ENCODE assay signal across 8 mouse cellular contexts in genomic region chr6:85068322-85069022, GRCm38 (mm10). TPM values are rescaled to one million over a fixed set of nuclear protein-coding genes. Genes with fewer than 3 reads are reported as not detected.
A peak's percentile ranks its signal among the peaks of the same experiment; 100 is the strongest.
DNase-seq lines count a peak whose midpoint lies in the region; ATAC-seq and TF ChIP-seq lines count a peak whose summit lies in the region.

No protein-coding gene starts in this region.

- 0 out of 2 replicates have a peak overlapping the region, but pooled peaks have one; percentile 73 for H3K27ac ChIP-seq in brown adipose tissue, adult 24 weeks (replicated peaks; ENCODE audit: low read depth, low read length)
- H3K27ac ChIP-seq in kidney, embryonic 16.5 days (ENCODE audit: low read length), result peak overlapping the region; percentile 84
- no peak overlapping the region for H3K27ac ChIP-seq in liver, embryonic 14.5 days

- H3K27me3 ChIP-seq in kidney, embryonic 16.5 days (ENCODE audit: insufficient read depth, low read length), result no peaks in the 10 kb centered on the region
- H3K27me3 ChIP-seq in liver, embryonic 14.5 days (ENCODE audit: control insufficient read depth, insufficient read depth, low read length), result peaks cover 10% of the 10 kb centered on the region

- no peaks in the 10 kb centered on the region for H3K9me3 ChIP-seq in kidney, embryonic 16.5 days (ENCODE audit: low read length)
- H3K9me3 ChIP-seq in liver, embryonic 14.5 days (ENCODE audit: control insufficient read depth, low read length), result no peaks in the 10 kb centered on the region

- no peak for TF ChIP-seq EP300 in liver, embryonic 14.5 days (IDR thresholded peaks at IDR 0.05; ENCODE audit: low read depth)

- DNase-seq in spleen, adult 18-20 months, result peak; percentile 3 to 7
- DNase-seq in spleen, adult 12 weeks (ENCODE audit: low spot score), result no peak
- DNase-seq in heart, adult 8-10 months (ENCODE audit: low spot score), result peak; percentile 13
- DNase-seq in liver, embryonic 14.5 days (ENCODE audit: low read depth in 3 of 3, low spot score in 3 of 3), result no peak
- DNase-seq in naive thymus-derived CD4-positive, alpha-beta T cell, adult 2 months (ENCODE audit: low read depth), result peak; percentile 41
- DNase-seq in urinary bladder, postnatal 25 days (ENCODE audit: low spot score), result no peak

- H3K4me3 ChIP-seq in brown adipose tissue, adult 24 weeks (ENCODE audit: insufficient read depth, low read depth, low read length), result peak overlapping the region; percentile 99
- H3K4me3 ChIP-seq in kidney, embryonic 16.5 days (ENCODE audit: low read length), result peak overlapping the region; percentile 94
- peak overlapping the region; percentile 70 to 74 for H3K4me3 ChIP-seq in liver, embryonic 14.5 days (ENCODE audit: insufficient read depth in 1 of 2, low read depth in 2 of 2, low read length in 2 of 2)

- H3K4me2 ChIP-seq in kidney, embryonic 16.5 days (replicated peaks; ENCODE audit: low read depth, low read length), result peak overlapping the region; percentile 88
- H3K4me2 ChIP-seq in liver, embryonic 14.5 days (ENCODE audit: low read depth), result peak overlapping the region; percentile 73

- WGBS in kidney, embryonic 16.5 days, result 3% methylated on average over 17 of the region's 17 CpGs
- WGBS in liver, embryonic 14.5 days (ENCODE audit: insufficient replicate concordance), result 4% methylated on average over 17 of the region's 17 CpGs

- peak; percentile 41; the same call in 1 of the 2 replicates for ATAC-seq in kidney, embryonic 16.5 days (ENCODE audit: low FRiP score, low TSS enrichment)
- ATAC-seq in liver, embryonic 14.5 days (ENCODE audit: insufficient read depth), result peak; percentile 13; the same call in 1 of the 2 replicates

- no peaks in the 10 kb centered on the region for H3K36me3 ChIP-seq in kidney, embryonic 16.5 days (ENCODE audit: insufficient read depth, low read length)
- H3K36me3 ChIP-seq in liver, embryonic 14.5 days (replicated peaks; ENCODE audit: control insufficient read depth, insufficient read depth, low read depth), result no peaks in the 10 kb centered on the region

- H3K4me1 ChIP-seq in brown adipose tissue, adult 24 weeks (ENCODE audit: control insufficient read depth, insufficient read depth, insufficient read length, low read length), result peaks cover 5% of the 10 kb centered on the region; the same call in 1 of the 2 replicates
- peaks cover 11% of the 10 kb centered on the region for H3K4me1 ChIP-seq in kidney, embryonic 16.5 days (ENCODE audit: insufficient read depth, low read length)
- H3K4me1 ChIP-seq in liver, embryonic 14.5 days (replicated peaks; ENCODE audit: control insufficient read depth in 2 of 2, insufficient read depth in 2 of 2, low read length in 1 of 2), result peaks cover 0 to 5% of the 10 kb centered on the region in 2 experiments; a peak in 1 of 4 replicates

- TF ChIP-seq CTCF in liver, embryonic 14.5 days (IDR thresholded peaks at IDR 0.05; ENCODE audit: low read depth), result no peak

- H3K9ac ChIP-seq in kidney, embryonic 16.5 days (replicated peaks; ENCODE audit: low read length), result peak overlapping the region; percentile 90
- H3K9ac ChIP-seq in liver, embryonic 14.5 days (replicated peaks), result peak overlapping the region; percentile 48; the same call in 1 of the 2 replicates

RNA-seq across cellular contexts. Expression of gene Exoc6b, which starts 0.8 kb away (rescaled TPM):
- 6.3 and 11.1 TPM in 2 replicates for polyA plus RNA-seq in brown adipose tissue, adult 24 weeks (2012; ENCODE audit: insufficient read depth, insufficient read length, missing spikeins)
- 10 to 100 TPM; 14.3 to 21.1 (median 19.3) TPM for total RNA-seq in heart, adult 8-10 months (2022)
- polyA plus RNA-seq in kidney, embryonic 16.5 days (2015; fragmentation: Nextera tagmentation; extraction: Ambion mirVana), result 27.6 and 31.8 TPM in 2 replicates
- 0.73 and 1.0 TPM in 2 replicates for polyA plus RNA-seq in liver, embryonic 14.5 days (2012; rRNA removed)
- polyA plus RNA-seq in liver, embryonic 14.5 days (2014; fragmentation: Nextera tagmentation; extraction: Ambion mirVana), result 2.9 and 3.1 TPM in 2 replicates

Comparison
In these comparisons a context has a peak if more than half of its experiments do, and no peak if none do; other contexts are left out.
1. DNase-seq: peak in spleen, adult 18-20 months (2 of 2), heart, adult 8-10 months (single experiment) and naive thymus-derived CD4-positive, alpha-beta T cell, adult 2 months (single experiment); none in spleen, adult 12 weeks (single experiment), liver, embryonic 14.5 days (0 of 3) and urinary bladder, postnatal 25 days (single experiment).
2. Peak in every context shown above with its lines, with median percentiles within 50 percentile points of each other: H3K4me3 ChIP-seq.